Mouse (Mus musculus) 416B (cell line): ENCODE measurements around the gene Nmrk2.

Source experiments
- DNase-seq: peaks from one replicate; pipeline ENCODE4 v3.0.0; 2011; ENCODE audit warnings: low read depth

Gene Nmrk2

GRCm38 (mm10) chr10:81162318-81162652, 39.6 kb downstream of the Nmrk2 start:
- DNase-seq: no peak

GRCm38 (mm10) chr10:81161602-81162317, 40.1 kb downstream of the Nmrk2 start:
- peak; percentile 74 for DNase-seq

- no peak for DNase-seq
Observed at GRCm38 (mm10) chr10:81154736-81155135, 47.1 kb downstream of the Nmrk2 start.

GRCm38 (mm10) chr10:81154313-81154712, 47.5 kb downstream of the Nmrk2 start:
- no peak for DNase-seq

GRCm38 (mm10) chr10:81152609-81153008, 49.2 kb downstream of the Nmrk2 start:
- DNase-seq: no peak

- no peak for DNase-seq
Observed at GRCm38 (mm10) chr10:81151261-81151660, 50.6 kb downstream of the Nmrk2 start.
